Mouse (Mus musculus) ES-E14 (cell line): Measurements from ENCODE around the gene Zfp414. TPM values are rescaled to one million over a fixed set of nuclear protein-coding genes. Genes with fewer than 3 reads are reported as not detected.
A peak's percentile ranks its signal among the peaks of the same experiment; 100 is the strongest.

Experiments
- DNase-seq: peaks from one replicate; pipeline ENCODE4 v3.0.0-alpha.2; 2013; ENCODE audit warnings: low read depth, low spot score
- H3K27ac ChIP-seq: 2 replicates; pipeline ENCODE4 v1.5.1; 2012; ENCODE audit warnings: low read depth, mild to moderate bottlenecking, low read length, moderate library complexity, mixed read lengths; ENCODE audit not compliant: poor library complexity, insufficient read depth, severe bottlenecking
- H3K36me3 ChIP-seq: 2 replicates; pipeline ENCODE4 v1.6.1; 2012; ENCODE audit warnings: mild to moderate bottlenecking, low read length, moderate library complexity, mixed read lengths; ENCODE audit not compliant: control insufficient read depth, poor library complexity, insufficient read depth, severe bottlenecking
- H3K4me1 ChIP-seq, 2 experiments: fragments of 150-350 bp in 1 of 2; sonication (generic) in 1 of 2; 2 replicates each; pipeline ENCODE4 v1.6.1; 2012; ENCODE audit warnings: low read length in 2 of 2, mild to moderate bottlenecking in 1 of 2, mixed read lengths in 1 of 2; ENCODE audit not compliant: control insufficient read depth in 2 of 2, insufficient read depth in 2 of 2, poor library complexity in 1 of 2
- H3K4me3 ChIP-seq, 2 experiments: fragments of 150-350 bp in 1 of 2; sonication (generic) in 1 of 2; 2 replicates each; pipeline ENCODE4 v1.5.1; 2012; ENCODE audit warnings: low read length in 2 of 2, low read depth in 1 of 2, mild to moderate bottlenecking in 1 of 2, mixed read lengths in 1 of 2; ENCODE audit not compliant: insufficient read depth in 1 of 2, poor library complexity in 1 of 2, severe bottlenecking in 1 of 2
- H3K9ac ChIP-seq: 2 replicates; pipeline ENCODE4 v1.6.1; 2012; ENCODE audit warnings: low read depth, mild to moderate bottlenecking, low read length, mixed read lengths; ENCODE audit not compliant: poor library complexity, insufficient read depth, severe bottlenecking
- H3K9me3 ChIP-seq: fragments of 150-350 bp; sonication (generic); 2 replicates; pipeline ENCODE4 v1.6.1; 2012; ENCODE audit warnings: low read depth, mild to moderate bottlenecking, low read length; ENCODE audit not compliant: control insufficient read depth, insufficient read depth
- CHD2 ChIP-seq: IDR thresholded peaks from 2 replicates; pipeline ENCODE4 v1.6.1; 2014; ENCODE audit warnings: mild to moderate bottlenecking, low read depth, low read length, inconsistent platforms
- HCFC1 ChIP-seq: IDR thresholded peaks from 2 replicates; pipeline ENCODE4 v1.6.1; 2012; ENCODE audit warnings: low read length, inconsistent platforms, borderline replicate concordance; ENCODE audit not compliant: insufficient read depth
- MAFK ChIP-seq: IDR thresholded peaks from 2 replicates; pipeline ENCODE4 v1.6.1; 2014; ENCODE audit warnings: mild to moderate bottlenecking, low read depth, low read length, inconsistent platforms; ENCODE audit not compliant: insufficient read depth
- ZC3H11A ChIP-seq: IDR thresholded peaks from 2 replicates; pipeline ENCODE4 v1.6.1; 2012; ENCODE audit warnings: low read depth, mild to moderate bottlenecking, inconsistent platforms, low read length, borderline replicate concordance
- ZNF384 ChIP-seq: IDR thresholded peaks from 2 replicates; pipeline ENCODE4 v1.6.1; 2012; ENCODE audit warnings: low read depth, low read length, inconsistent platforms
- in situ Hi-C, 2 experiments: fragments of 600-800 bp; cut with MboI; formaldehyde crosslinking; loops; one replicate each; pipeline ENCODE4 v1.15.1; 2025; ENCODE audit warnings: low sequenced_read_pairs in 2 of 2, inconsistent platforms in 1 of 2; ENCODE audit not compliant: unreplicated experiment in 2 of 2
- total RNA-seq: library from RNA; depleted of rRNA; stranded (reverse); fragments of 300-350 nt; gene quantifications from 2 replicates; pipeline ENCODE4 v1.2.3, GENCODE M21; 2012; rRNA removed

Gene Zfp414
- total RNA-seq: 13.6 and 19.8 TPM in 2 replicates

- in situ Hi-C loops: no loop called here
- H3K9me3 ChIP-seq: no peaks in the 10 kb centered on the region
- TF ChIP-seq CHD2 (peak; percentile 98), ZC3H11A (no peak), ZNF384 (no peak), HCFC1 (peak; percentile 69; the same call in 1 of the 2 replicates), MAFK (no peak)
These were observed at the start of gene Zfp414 for GRCm38 (mm10) chr17:33628621-33629486. Gene Zfp414 (plus strand): TSS chr17:33629090.

GRCm38 (mm10) chr17:33584061-33584460 is 44.8 kb upstream of the Zfp414 start:
- DNase-seq: no peak
- in situ Hi-C loops: no loop called here
- Histone ChIP-seq H3K9ac (no peak overlapping the region), H3K4me3 (no peak overlapping the region), H3K36me3 (no peaks in the 10 kb centered on the region), H3K9me3 (no peaks in the 10 kb centered on the region), H3K4me1 (peaks cover 0 to 11% of the 10 kb centered on the region in 2 experiments; a peak in 3 of 4 replicates), H3K27ac (no peak overlapping the region)
- TF ChIP-seq CHD2 (no peak), ZNF384 (no peak), ZC3H11A (no peak), HCFC1 (no peak), MAFK (no peak)

More at GRCm38 (mm10) chr17:33628621-33629486, at the start of gene Zfp414:
- Histone ChIP-seq H3K9ac (peak within 1 kb of the TSS; percentile 98), H3K4me1 (peaks cover 2 to 4% of the 10 kb centered on the region in 2 experiments; a peak in 2 of 4 replicates), H3K4me3 (peak within 1 kb of the TSS; percentile 82 to 91), H3K36me3 (peaks cover 15% of the 10 kb centered on the region), H3K27ac (peak within 1 kb of the TSS; percentile 92)
- DNase-seq: peak; percentile 94

- Histone ChIP-seq H3K4me1 (peaks cover 0 to 11% of the 10 kb centered on the region in 2 experiments; a peak in 3 of 4 replicates), H3K36me3 (no peaks in the 10 kb centered on the region), H3K4me3 (peak overlapping the region; percentile 38 to 64), H3K9ac (peak overlapping the region; percentile 48), H3K27ac (no peak overlapping the region), H3K9me3 (no peaks in the 10 kb centered on the region)
- DNase-seq: no peak
- no peak for TF ChIP-seq ZNF384
- TF ChIP-seq MAFK: no peak
- TF ChIP-seq ZC3H11A: no peak
- no peak for TF ChIP-seq HCFC1
- no peak for TF ChIP-seq CHD2
- in situ Hi-C loops: no loop called here
These were observed 42.9 kb upstream of the Zfp414 start for GRCm38 (mm10) chr17:33586011-33586410.

DNA sequence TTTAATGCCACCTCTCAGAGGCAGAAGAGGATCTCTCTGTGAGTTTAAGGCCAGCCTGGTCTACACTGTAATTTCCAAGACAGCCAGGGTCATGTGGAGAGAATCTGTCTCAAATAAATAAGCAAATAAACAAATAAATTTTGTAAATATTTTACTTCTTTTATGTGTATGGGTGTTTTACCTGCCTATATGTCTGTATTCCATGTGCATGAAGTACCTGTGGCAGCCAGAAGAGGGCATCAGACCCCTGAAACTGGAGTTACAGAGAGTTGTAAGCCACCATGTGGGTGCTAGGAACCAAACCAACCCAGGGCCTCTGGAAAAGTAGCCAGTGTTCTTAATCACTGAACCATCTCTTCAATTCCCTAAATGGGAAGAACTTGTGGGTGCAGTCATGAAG is 31.6 kb upstream of the Zfp414 start:
- Histone ChIP-seq H3K36me3 (no peaks in the 10 kb centered on the region), H3K9ac (no peak overlapping the region), H3K4me1 (peaks cover 5 to 15% of the 10 kb centered on the region in 2 experiments), H3K4me3 (no peak overlapping the region), H3K27ac (no peak overlapping the region), H3K9me3 (no peaks in the 10 kb centered on the region)
- in situ Hi-C loops: no loop called here
- no peak for DNase-seq
- 0 out of 2 replicates have a peak, but pooled peaks have one; percentile 23 for TF ChIP-seq ZNF384
- TF ChIP-seq MAFK: no peak
- TF ChIP-seq ZC3H11A: peak; percentile 64; the same call in 1 of the 2 replicates
